Mouse (Mus musculus) cerebellum, postnatal 36 days (tissue): ENCODE measurements around the gene Copb1.
A peak's percentile ranks its signal among the peaks of the same experiment; 100 is the strongest.
"Not testable (repeated sequence)": the region's sequence is repeated elsewhere in the genome, so short reads cannot be mapped to it uniquely, and the experiment has no call there.

ENCODE experiments used
- DNase-seq, 2 experiments: peaks; one replicate each; pipeline ENCODE4 v3.0.0; 2021 to 2022; ENCODE audit warnings: mixed read lengths in 2 of 2

Copb1 gene

DNA sequence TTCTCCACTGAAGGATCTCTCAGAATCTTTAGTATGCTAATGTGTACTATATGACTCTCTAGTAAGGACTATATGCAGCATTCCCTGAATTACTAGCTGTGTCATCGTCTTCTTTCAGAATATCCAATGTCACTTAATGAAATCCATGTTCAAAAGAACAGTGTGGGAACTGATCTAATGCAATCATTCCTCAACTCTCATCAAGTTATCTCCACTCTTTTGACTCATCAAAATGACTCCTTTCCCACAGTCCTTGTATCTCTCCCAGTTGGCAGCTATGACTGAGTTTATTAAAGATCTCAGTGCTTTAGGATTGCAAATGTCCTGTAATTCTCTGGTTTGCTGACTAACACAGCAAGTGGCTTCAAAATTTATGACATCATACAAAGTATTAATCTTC lies 40.1 kb downstream of the Copb1 start:
- no peak for DNase-seq

DNA sequence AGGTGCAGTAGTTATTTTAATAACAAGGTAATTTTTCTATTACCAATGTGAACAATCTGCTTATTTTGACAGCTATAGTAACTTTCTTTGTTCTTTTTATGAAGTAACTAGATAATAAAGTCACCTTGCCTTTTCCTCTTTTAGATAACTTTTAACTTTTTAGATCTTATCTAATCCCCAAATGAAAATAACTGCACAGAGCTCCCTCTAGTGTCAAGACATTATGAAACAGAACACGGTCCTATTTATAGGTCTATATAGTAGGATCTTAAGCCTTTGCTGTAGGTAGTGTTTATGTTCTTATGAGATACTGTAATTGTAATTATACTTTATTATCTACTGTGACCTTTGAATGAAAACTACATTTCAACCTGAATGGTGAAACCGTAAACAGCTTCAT lies 41.0 kb downstream of the Copb1 start:
- DNase-seq: no peak

DNA sequence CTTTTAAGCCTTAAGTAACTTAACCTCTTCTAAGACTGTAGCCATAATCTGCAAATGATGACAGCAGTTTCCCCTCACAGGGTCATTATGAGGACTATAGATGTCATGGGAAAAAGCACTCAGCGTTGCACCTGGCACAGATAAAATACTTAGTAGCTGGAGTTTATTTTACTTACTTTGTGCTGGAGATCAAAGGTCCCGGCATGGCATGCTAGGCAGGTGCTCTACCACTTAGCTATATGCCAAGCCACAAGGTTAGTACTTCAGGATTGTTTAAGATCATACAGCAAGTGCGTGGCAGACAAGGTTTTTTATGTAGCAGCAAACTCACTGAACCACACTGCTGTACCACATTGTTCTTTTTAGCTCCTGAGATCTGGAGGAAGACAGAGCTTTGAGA lies 43.9 kb downstream of the Copb1 start:
- no peak for DNase-seq

DNA sequence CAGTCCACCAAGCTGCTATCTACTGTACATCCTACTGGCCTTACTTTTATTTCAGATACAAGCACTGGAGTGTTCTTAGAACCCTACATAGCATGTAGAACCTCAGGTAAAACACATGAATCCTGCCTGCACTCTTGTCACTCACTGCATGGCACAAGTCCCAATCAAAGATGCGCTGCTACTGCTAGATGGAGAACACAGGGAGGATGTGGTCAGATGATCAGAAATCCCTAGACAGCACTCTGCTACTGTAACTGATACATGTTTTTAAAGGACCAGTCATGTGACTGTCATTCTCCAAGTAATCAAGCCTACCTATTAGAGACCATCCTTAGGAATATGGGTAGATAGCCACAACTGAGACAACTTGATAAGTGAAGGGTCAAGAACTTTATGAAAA lies 44.7 kb downstream of the Copb1 start:
- DNase-seq: no peak

DNA sequence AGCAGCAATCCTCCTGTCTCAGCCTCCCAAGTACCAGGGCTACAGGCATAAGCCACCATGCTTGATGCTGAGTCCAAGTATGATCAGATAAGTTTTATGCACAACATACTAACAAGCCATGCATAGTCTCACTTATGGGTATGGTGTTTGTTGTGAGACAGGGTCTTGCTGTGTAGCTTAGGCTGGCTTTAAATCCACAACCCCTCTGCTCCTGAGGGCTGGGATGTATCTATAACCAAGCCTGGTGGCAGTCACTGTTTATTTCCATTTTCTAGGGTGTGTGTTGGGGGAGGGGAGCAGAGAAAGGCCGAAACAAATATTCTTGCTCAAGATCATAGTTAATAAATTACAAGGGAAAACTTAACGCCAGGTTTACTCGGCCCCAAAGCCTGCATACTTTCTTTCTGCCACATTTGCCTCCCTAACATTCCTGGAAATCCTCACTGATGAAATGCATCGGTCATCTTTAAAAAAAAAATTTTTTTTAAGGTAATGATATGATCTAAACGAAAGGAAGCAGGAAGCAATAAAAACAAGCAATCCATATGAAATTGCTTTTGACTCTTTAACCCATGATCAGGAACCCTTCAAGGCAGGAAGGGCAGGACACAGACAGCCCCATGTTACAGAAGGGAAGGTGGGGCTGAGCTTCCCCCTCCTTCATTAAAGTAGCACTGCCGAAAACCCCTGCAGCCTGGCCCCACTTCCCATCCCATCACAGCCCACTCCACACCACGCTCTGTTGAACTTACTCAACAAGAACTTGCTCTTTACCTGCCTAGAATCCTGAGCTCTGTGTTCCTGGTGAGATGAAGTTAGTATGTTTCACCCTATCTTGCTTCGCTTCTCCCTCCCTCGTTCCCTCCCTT lies 50.8 kb downstream of the Copb1 start:
- DNase-seq: no peak

DNA sequence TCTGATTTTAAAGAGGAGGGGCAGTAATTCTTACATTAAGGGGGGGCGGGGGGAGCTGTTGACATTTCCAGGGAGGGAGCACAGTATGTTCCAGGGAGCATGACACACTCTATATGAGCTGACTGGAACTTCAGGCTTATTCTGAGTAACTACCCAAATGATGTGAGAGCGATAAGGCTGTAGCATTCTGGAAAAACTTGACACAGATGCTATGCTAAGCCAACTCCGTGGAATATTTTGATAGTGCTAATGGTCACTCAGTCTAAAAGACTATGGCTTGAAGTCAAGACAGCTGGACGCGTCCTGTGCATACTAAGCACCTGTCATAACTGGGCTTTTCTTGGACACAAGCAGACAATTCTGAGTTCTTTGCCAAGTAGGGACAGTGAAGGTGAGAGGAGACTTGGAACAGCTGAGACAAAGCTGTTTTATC lies 51.5 kb downstream of the Copb1 start:
- no peak for DNase-seq

DNA sequence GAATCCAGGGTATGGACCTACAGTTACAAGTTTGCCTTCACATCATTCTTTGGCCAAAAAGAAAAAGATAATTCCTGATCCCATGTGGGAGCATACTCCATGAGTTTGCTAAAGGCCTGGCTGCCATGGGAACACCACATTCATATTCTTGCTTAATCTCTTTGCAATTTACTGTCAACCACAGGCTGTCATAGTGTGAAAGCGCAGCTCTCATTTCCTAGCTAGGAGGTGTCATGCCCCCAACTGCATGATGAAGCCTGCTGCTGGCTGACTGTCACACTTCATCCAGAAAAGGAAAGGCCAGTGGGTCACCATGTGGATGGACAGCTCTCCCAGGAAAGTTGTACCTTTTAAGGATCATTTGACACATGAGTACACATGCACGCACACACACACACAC lies 53.9 kb downstream of the Copb1 start:
- no peak for DNase-seq

DNA sequence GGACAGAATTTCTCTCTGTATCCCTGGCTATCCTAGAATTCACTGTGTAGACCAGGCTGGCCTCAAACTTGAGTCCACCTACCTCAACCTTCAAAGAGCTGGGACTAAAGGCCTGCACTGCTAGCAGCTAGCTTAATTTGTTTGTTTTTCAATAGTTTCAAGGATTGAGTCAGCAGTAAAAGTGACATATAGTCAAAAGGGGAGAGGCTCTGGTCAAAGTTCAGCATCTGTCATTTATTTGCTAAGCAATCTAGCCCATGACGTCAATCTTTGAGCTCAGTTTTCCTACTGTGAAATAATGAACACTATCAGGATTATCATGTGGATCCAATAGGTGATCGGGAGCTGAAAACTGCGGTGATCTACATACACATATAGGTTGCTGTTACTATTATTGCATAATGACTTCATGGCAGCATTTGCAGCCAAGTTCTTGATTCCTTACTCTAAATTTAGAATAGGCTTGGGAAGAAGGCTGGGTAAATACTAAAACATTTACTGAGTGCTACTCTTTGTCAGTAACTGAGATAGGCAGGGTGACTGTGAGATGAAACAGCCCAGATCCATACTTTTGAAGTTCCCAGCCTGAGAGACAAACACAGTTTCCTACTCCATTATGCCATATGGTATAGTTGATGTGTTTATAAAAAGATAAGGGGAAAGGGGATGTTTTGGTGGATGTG lies 54.9 kb downstream of the Copb1 start:
- DNase-seq: no peak

DNA sequence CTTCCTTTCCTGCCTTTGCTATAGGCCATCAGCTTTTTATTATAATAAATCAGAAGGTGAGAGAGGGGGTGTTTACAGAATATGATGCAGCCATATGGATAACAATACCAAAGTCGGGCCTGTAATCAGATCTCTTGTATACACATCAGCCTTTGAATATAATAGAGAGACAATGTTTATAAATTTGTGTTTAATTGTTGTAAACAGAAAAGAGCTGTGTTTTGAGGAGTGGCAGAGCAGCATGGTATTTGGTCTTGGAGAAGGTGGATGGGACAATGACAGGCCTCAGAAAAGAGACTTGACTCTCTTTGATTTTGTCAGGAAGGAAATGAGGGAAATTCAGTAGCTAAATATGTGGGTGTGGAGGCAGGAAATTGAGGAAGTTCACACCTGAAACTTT lies 56.3 kb downstream of the Copb1 start:
- DNase-seq: no peak

DNA sequence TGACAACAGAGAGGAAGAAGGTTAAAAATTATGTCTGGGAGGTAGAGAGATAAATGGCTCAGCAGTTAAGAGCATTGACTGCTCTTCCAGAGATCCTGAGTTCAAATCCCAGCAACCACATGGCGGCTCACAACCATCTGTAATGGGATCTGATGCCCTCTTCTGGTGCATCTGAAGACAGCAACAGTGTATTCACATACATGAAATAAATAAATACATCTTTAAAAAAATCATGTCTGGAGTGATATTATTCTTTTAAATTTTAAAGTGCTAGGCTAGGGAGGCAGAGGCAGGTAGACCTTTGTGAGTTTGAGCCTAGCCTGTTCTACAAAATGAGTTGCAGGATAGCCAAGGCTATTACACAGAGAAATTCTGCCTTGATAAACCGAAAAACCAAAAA lies 57.9 kb downstream of the Copb1 start:
- not testable (repeated sequence) for DNase-seq

DNA sequence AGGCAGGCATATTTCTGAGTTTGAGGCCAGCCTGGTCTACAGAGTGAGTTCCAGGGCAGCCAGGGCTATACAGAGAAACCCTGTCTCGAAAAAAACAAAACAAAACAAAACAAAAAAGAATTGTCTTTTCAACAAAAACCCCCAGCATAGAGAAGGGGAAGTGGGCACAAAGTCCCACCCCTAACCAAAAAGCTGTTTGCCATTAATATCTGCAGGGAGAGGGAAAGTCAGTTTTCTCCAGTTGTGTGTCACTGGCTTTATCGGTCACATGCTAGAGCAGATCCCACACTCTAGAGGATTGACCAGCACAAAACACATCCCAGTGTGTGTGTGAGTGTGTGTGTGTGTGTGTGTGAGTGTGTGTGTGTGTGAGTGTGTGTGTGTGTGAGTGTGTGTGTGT lies 59.7 kb downstream of the Copb1 start:
- DNase-seq: not testable (repeated sequence)

DNA sequence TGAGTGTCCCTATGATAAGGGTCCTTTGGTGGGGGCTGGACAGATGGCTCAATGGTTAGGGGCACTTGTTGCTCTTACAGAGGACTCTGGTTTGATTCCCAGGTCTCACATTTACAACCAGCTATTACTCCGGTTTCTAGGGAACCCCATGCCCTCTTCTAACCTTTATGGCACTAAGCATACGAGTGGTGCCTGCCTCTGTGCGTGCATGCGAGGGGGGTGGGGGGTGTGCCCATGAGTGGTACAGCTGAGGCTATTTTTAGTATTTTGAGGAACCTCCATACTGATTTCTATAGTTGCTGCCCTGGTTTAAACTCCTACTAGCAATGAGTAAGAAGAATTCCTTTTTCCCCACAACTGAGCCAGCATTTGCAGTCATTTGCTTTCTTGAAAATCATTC lies 60.3 kb downstream of the Copb1 start:
- DNase-seq: no peak

DNA sequence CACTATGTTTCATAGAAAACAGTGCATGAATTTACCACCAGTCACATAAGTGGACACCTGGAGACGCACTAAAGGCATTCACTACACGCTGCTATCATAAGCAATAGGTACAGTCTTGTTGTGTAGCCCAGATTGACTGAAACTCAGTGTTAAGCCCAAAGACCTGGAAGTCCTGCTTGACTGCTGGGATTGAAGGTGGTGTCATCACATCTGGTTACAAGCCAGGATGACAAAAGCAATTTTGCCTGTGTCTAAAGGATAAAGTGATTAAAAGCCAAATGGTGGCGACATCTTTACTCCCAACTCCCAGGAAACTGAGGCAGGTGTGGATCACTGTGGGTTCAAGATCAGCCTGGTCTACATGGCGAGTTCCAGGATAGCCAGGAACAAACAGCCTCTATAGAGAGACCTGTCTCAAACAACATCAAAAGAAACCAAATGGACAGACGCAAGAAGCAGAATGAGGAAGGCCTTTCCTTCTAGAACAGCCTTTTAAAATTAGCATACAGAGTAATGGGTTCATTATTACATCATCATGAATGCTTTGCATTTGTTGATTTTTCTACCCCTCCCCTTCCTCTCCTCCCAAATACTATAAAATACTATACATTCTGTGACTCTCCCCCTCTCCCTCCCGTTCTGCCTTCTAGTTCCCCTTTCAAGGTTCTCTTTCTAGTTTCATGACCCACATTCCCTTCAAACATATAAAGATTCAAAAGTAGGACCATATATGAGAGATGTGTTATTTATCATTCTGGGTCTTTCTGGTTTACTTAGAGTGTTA lies 61.0 kb downstream of the Copb1 start:
- DNase-seq: no peak

DNA sequence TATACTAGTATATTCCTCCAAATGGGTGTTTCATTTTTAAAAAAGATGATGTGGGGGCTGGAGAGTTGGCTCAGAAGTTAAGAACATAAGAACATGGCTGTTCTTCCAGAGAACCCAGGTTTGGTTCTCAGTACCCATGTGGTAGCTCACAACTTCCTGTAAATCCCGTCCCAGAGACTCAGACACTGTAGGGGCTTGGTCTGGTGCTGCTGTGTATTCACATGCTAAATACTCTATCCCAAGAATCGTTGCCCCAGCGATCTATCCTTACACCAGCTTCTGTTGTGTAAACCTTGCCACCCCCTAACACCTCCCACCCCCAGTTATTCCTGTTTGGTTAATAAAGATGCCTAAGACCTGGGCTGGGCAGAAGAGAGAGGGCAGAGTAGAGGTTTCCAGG lies 61.9 kb downstream of the Copb1 start:
- no peak for DNase-seq

DNA sequence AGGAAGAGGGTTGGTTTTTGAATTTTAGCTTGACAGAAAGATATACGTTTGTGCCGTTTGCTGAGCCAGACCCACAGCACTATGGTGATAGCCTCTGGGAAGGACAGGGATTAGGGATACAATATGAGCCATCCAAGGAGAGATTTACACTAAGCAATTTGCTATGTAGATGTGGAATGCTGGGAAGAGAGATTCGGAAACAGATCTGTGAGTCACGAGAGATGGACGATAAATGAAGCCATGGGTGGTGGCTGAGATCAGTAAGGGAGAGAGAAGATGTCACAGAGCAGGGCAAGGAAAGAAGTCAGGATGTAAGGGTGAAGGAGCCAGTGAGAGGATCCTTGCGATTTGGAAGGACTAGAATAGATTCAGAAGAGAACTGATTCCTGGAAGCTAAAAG lies 71.1 kb downstream of the Copb1 start:
- DNase-seq: no peak

DNA sequence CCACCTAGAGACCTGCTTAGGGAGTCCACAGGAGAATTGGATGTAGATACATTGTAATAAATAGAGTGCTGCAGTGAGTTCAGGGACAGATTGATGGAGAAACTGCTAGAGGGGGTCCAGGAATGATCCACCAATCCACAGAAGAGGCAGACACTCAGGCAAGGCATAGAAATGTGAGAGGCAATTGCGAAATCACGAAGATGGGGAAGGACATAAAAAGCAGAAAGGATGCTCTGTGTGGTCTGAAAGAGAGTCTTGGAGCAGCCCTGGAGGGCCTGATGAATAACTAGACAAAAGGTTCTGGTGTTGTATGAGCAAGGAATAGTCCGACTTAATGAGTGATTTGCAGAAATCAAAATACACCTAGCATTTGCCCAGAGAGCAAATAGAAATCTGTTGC lies 71.8 kb downstream of the Copb1 start:
- no peak for DNase-seq

DNA sequence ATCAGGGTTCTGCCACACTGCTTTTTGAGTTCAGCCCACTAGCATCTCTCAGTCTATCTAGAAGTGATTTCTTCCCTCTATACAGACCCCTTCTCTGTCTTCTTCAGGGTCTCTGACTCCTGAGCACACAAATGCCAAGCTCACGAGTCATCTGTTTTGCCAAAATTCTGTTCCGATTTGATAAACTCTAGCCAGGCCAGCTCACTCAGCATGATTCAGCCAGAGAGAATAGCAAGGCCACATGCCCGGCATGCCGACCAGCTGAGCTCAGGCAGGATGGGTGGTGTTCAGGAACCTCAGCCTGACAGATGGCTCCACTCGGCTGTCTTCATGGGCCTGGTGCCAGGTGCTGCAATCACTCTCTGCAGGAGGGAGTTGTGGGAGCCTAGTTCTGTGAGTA lies 73.1 kb downstream of the Copb1 start:
- DNase-seq: peak; percentile 86 to 89

DNA sequence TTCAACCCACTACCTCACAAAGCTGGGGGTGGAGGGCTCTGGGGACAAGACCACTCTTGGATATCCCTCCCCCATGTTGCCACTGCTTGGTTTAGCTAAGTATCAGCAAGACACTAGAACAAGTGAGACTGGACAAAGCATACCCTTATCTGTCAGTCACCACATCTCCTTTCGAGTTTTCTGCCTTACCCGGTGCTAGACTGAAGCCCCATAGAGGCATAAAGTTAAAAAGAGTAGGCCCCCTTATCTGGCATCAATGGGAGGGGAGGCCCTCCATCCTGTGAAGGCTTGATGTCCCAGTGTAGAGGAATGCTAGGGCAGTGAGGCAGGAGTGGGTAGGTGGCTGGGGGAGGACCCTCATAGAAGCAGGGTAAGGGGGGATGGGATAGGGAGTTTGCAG lies 77.9 kb downstream of the Copb1 start:
- DNase-seq: no peak

DNA sequence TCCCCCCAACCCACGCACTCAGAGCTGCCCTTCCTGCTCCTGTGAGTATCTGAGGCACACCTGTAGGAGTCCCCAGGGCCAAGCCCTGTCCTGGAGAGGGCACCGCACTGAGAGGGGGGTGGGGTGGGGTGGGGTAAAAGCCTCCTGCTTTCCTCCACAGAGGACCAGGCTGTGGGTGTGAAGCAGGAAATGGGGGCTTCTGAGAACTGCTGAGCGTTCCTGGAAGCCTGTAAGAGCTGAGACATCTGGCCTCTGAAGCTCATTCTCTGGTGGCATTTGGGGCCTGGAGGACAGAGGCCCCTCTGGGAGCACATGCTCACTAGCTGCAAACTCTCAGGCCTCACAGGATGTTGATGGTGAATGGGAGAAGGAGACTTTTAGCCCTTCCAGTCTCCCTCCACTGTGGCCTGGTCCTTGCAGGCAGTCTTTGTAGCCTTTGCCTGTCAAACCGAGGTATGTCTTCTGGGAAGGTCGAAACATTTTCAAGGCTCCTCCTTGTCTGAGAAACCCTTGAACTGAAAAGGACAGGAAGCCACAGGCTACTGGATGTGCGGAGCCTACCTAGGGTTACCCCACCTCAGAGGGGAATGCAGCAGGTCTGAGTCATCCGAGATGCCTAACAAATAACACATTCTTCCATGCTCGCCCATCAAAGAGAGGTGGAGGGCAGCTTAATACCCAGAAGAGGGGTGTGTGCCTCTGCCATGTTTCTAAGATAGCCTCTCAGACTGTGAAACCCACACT lies 83.0 kb downstream of the Copb1 start:
- no peak for DNase-seq

DNA sequence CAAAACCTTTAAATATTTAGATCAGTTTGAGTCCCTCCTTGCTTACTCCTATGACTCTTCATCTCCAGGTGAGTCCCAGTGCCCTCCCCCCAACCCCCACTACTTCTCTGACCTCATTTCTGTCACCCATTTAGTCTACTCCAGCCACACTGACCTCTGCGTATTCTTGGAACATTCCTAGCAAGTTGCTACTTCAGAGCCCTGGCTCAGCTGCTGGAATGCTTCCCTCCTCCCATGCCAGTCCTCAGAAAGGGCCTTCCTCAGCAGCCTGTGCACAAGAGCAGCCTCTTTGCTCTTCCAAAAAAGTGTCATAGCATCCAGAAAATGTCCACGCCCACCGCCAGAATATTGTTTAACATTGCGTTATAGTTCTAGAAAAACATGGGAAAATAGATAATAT lies 84.5 kb downstream of the Copb1 start:
- DNase-seq: no peak

DNA sequence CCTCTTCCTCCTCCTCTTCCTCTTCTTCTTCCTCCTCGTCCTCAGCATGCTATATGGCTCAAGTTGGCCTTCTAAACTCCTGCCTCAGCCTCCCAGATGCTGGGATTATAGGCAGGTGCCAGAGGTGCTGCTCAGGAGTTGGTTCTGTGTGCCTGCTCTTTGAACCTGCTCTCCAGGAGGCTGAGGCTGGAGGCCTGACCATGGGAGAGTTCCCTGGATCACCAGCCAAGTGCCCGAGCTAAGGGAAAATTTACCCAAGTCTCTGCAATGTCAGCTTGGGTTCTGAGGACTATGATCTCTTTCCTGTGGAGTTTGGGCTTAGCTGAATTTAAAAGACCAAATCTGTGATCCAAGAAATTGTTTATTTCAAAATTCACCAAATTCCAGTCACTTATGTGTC lies 85.1 kb downstream of the Copb1 start:
- no peak for DNase-seq
